Mouse (Mus musculus): Measurements from ENCODE around the gene Cnot6. TPM values are rescaled to one million over a fixed set of nuclear protein-coding genes. Genes with fewer than 3 reads are reported as not detected.

The Cnot6 gene
- polyA plus RNA-seq, 1 experiment from 2014 or later = 60.8 TPM

- WGBS = 63% methylated on average over 8 of the region's 8 CpGs
- H3K4me3 ChIP-seq = no peak overlapping the region
- no peak overlapping the region for H3K27ac ChIP-seq
- H3K4me1 ChIP-seq (replicated peaks) = peaks cover 4% of the 10 kb centered on the region; the same call in 1 of the 2 replicates
- no peak for DNase-seq (ENCODE audit: low spot score)
- no peaks in the 10 kb centered on the region for H3K36me3 ChIP-seq
- no peaks in the 10 kb centered on the region for H3K9me3 ChIP-seq
- no peaks in the 10 kb centered on the region for H3K27me3 ChIP-seq (ENCODE audit: insufficient read depth, poor library complexity, severe bottlenecking)
Observed at GRCm38 (mm10) chr11:49645677-49646076, 66.8 kb downstream of the Cnot6 start.

- peaks cover 23% of the 10 kb centered on the region for H3K4me1 ChIP-seq (replicated peaks)
- WGBS = 2% methylated on average over 11 of the region's 11 CpGs
- H3K27ac ChIP-seq = no peak overlapping the region
- peaks cover 69% of the 10 kb centered on the region for H3K27me3 ChIP-seq (ENCODE audit: insufficient read depth, poor library complexity, severe bottlenecking)
- DNase-seq (ENCODE audit: low spot score) = peak; percentile 48
- no peaks in the 10 kb centered on the region for H3K9me3 ChIP-seq
- no peaks in the 10 kb centered on the region for H3K36me3 ChIP-seq
- H3K4me3 ChIP-seq = peak overlapping the region; percentile 3
Observed at GRCm38 (mm10) chr11:49636449-49636848, 76.1 kb downstream of the Cnot6 start.

GRCm38 (mm10) chr11:49635671-49636070, 76.9 kb downstream of the Cnot6 start:
- 74% methylated on average over 6 of the region's 6 CpGs for WGBS
- H3K4me3 ChIP-seq = no peak overlapping the region
- no peak for DNase-seq (ENCODE audit: low spot score)
- H3K9me3 ChIP-seq = no peaks in the 10 kb centered on the region
- H3K36me3 ChIP-seq = no peaks in the 10 kb centered on the region
- H3K4me1 ChIP-seq (replicated peaks) = peaks cover 23% of the 10 kb centered on the region
- no peak overlapping the region for H3K27ac ChIP-seq
- H3K27me3 ChIP-seq (ENCODE audit: insufficient read depth, poor library complexity, severe bottlenecking) = peaks cover 70% of the 10 kb centered on the region

- Histone ChIP-seq H3K27me3 (ENCODE audit: insufficient read depth, poor library complexity, severe bottlenecking) (peaks cover 70% of the 10 kb centered on the region), H3K27ac (no peak overlapping the region), H3K36me3 (no peaks in the 10 kb centered on the region), H3K4me1 (replicated peaks) (peaks cover 23% of the 10 kb centered on the region), H3K9me3 (no peaks in the 10 kb centered on the region), H3K4me3 (peak overlapping the region; percentile 34)
- 10% methylated on average over 22 of the region's 22 CpGs for WGBS
- no peak for DNase-seq (ENCODE audit: low spot score)
Observed at GRCm38 (mm10) chr11:49634101-49634500, 78.4 kb downstream of the Cnot6 start.

GRCm38 (mm10) chr11:49632256-49632655, 80.3 kb downstream of the Cnot6 start:
- peaks cover 58% of the 10 kb centered on the region for H3K27me3 ChIP-seq (ENCODE audit: insufficient read depth, poor library complexity, severe bottlenecking)
- no peaks in the 10 kb centered on the region for H3K36me3 ChIP-seq
- DNase-seq (ENCODE audit: low spot score) = no peak
- H3K9me3 ChIP-seq = no peaks in the 10 kb centered on the region
- H3K27ac ChIP-seq = no peak overlapping the region
- 73% methylated on average over 2 of the region's 2 CpGs for WGBS
- H3K4me1 ChIP-seq (replicated peaks) = peaks cover 23% of the 10 kb centered on the region
- H3K4me3 ChIP-seq = no peak overlapping the region

GRCm38 (mm10) chr11:49631154-49631553, 81.4 kb downstream of the Cnot6 start:
- Histone ChIP-seq H3K9me3 (no peaks in the 10 kb centered on the region), H3K27me3 (ENCODE audit: insufficient read depth, poor library complexity, severe bottlenecking) (peaks cover 47% of the 10 kb centered on the region), H3K27ac (no peak overlapping the region), H3K36me3 (no peaks in the 10 kb centered on the region), H3K4me3 (no peak overlapping the region), H3K4me1 (replicated peaks) (peaks cover 21% of the 10 kb centered on the region)
- 40% methylated on average over 3 of the region's 3 CpGs for WGBS
- DNase-seq (ENCODE audit: low spot score) = no peak

GRCm38 (mm10) chr11:49626748-49627147, 85.8 kb downstream of the Cnot6 start:
- peaks cover 14% of the 10 kb centered on the region; the same call in 1 of the 2 replicates for H3K4me1 ChIP-seq (replicated peaks)
- 57% methylated on average over 8 of the region's 8 CpGs for WGBS
- no peaks in the 10 kb centered on the region for H3K36me3 ChIP-seq
- H3K27ac ChIP-seq = no peak overlapping the region
- H3K9me3 ChIP-seq = no peaks in the 10 kb centered on the region
- 0 out of 2 replicates have a peak, but pooled peaks cover 3% of the 10 kb centered on the region for H3K27me3 ChIP-seq (ENCODE audit: insufficient read depth, poor library complexity, severe bottlenecking)
- H3K4me3 ChIP-seq = no peak overlapping the region
- no peak for DNase-seq (ENCODE audit: low spot score)

- WGBS = 64% methylated on average over 15 of the region's 15 CpGs
- no peak for DNase-seq (ENCODE audit: low spot score)
- Histone ChIP-seq H3K4me1 (replicated peaks) (peaks cover 14% of the 10 kb centered on the region; the same call in 1 of the 2 replicates), H3K36me3 (no peaks in the 10 kb centered on the region), H3K9me3 (no peaks in the 10 kb centered on the region), H3K27me3 (ENCODE audit: insufficient read depth, poor library complexity, severe bottlenecking) (no peaks in the 10 kb centered on the region), H3K27ac (no peak overlapping the region), H3K4me3 (no peak overlapping the region)
Observed at GRCm38 (mm10) chr11:49625863-49626262, 86.7 kb downstream of the Cnot6 start.

- no peak for DNase-seq (ENCODE audit: low spot score)
- H3K36me3 ChIP-seq = no peaks in the 10 kb centered on the region
- no peak overlapping the region for H3K4me3 ChIP-seq
- 82% methylated on average over 3 of the region's 3 CpGs for WGBS
- H3K27ac ChIP-seq = no peak overlapping the region
- H3K9me3 ChIP-seq = no peaks in the 10 kb centered on the region
- H3K27me3 ChIP-seq (ENCODE audit: insufficient read depth, poor library complexity, severe bottlenecking) = no peaks in the 10 kb centered on the region
- H3K4me1 ChIP-seq (replicated peaks) = peaks cover 14% of the 10 kb centered on the region; the same call in 1 of the 2 replicates
Observed at GRCm38 (mm10) chr11:49624156-49624555, 88.4 kb downstream of the Cnot6 start.

GRCm38 (mm10) chr11:49621953-49622352, 90.6 kb downstream of the Cnot6 start:
- peaks cover 12% of the 10 kb centered on the region; the same call in 1 of the 2 replicates for H3K4me1 ChIP-seq (replicated peaks)
- DNase-seq (ENCODE audit: low spot score) = no peak
- 79% methylated on average over 5 of the region's 5 CpGs for WGBS

More at GRCm38 (mm10) chr11:49621953-49622352, 90.6 kb downstream of the Cnot6 start:
- 0 out of 2 replicates have a peak, but pooled peaks cover 4% of the 10 kb centered on the region for H3K27me3 ChIP-seq (ENCODE audit: insufficient read depth, poor library complexity, severe bottlenecking)
- no peaks in the 10 kb centered on the region for H3K36me3 ChIP-seq
- H3K27ac ChIP-seq = no peak overlapping the region
- no peak overlapping the region for H3K4me3 ChIP-seq
- H3K9me3 ChIP-seq = no peaks in the 10 kb centered on the region

Other genes starting within 250 kb of the Cnot6 start
- not detected in 2 replicates for gene Olfr1386, start 247.7 kb downstream of the Cnot6 start, polyA plus RNA-seq (2016; fragmentation: Nextera tagmentation; extraction: Ambion mirVana)
- not detected in 2 replicates for gene Olfr1385, start 223.7 kb downstream of the Cnot6 start, polyA plus RNA-seq (2016; fragmentation: Nextera tagmentation; extraction: Ambion mirVana)
- not detected in 2 replicates for gene Olfr1384, start 206.0 kb downstream of the Cnot6 start, polyA plus RNA-seq (2016; fragmentation: Nextera tagmentation; extraction: Ambion mirVana)
- not detected in 2 replicates for gene Olfr1383, start 193.1 kb downstream of the Cnot6 start, polyA plus RNA-seq (2016; fragmentation: Nextera tagmentation; extraction: Ambion mirVana)
- not detected in 2 replicates for gene Olfr1382, start 184.5 kb downstream of the Cnot6 start, polyA plus RNA-seq (2016; fragmentation: Nextera tagmentation; extraction: Ambion mirVana)
- gene Olfr1381, start 169.3 kb downstream of the Cnot6 start, polyA plus RNA-seq (2016; fragmentation: Nextera tagmentation; extraction: Ambion mirVana) = not detected in 2 replicates
- gene Olfr1380, start 155.8 kb downstream of the Cnot6 start, polyA plus RNA-seq (2016; fragmentation: Nextera tagmentation; extraction: Ambion mirVana) = not detected in 2 replicates
- gene Flt4, start 103.5 kb downstream of the Cnot6 start, polyA plus RNA-seq (2016; fragmentation: Nextera tagmentation; extraction: Ambion mirVana) = 4.3 and 5.4 TPM in 2 replicates
- gene Scgb3a1, start 49.1 kb downstream of the Cnot6 start, polyA plus RNA-seq (2016; fragmentation: Nextera tagmentation; extraction: Ambion mirVana) = not detected in 2 replicates
- gene Gfpt2, start 81.5 kb upstream of the Cnot6 start, polyA plus RNA-seq (2016; fragmentation: Nextera tagmentation; extraction: Ambion mirVana) = 16.0 and 22.1 TPM in 2 replicates
- 26.5 and 34.0 TPM in 2 replicates for gene Mapk9, start 134.0 kb upstream of the Cnot6 start, polyA plus RNA-seq (2016; fragmentation: Nextera tagmentation; extraction: Ambion mirVana)
- 1.5 and 3.7 TPM in 2 replicates for gene Rasgef1c, start 189.1 kb upstream of the Cnot6 start, polyA plus RNA-seq (2016; fragmentation: Nextera tagmentation; extraction: Ambion mirVana)

Data from hindbrain, embryonic 10.5 days (tissue).